12 mouse cellular contexts compared by ENCODE assay signal in genomic region chr5:3633951-3634350, GRCm38 (mm10). TPM values are rescaled to one million over a fixed set of nuclear protein-coding genes. Genes with fewer than 3 reads are reported as not detected.
DNase-seq lines count a peak whose midpoint lies in the region; ATAC-seq and TF ChIP-seq lines count a peak whose summit lies in the region.
"Had no signal": no experiment of that assay in that cellular context is flagged by ENCODE, and none has a peak within 500 bp of the region (broad histone marks: within the 10 kb centered on the region; RNA-seq: fewer than 3 reads in every experiment).

No protein-coding gene starts in this region.

- no peak for ATAC-seq in intestine, postnatal 0 days
- no peak for ATAC-seq in intestine, embryonic 16.5 days

- H3K9ac ChIP-seq in intestine, postnatal 0 days (ENCODE audit: low read depth, low read length), result no peak overlapping the region
- no peak overlapping the region for H3K9ac ChIP-seq in intestine, embryonic 16.5 days (ENCODE audit: low read depth, low read length)

- TF ChIP-seq POLR2A in spleen, adult 2 months (IDR thresholded peaks at IDR 0.05; ENCODE audit: low read depth, low read length), result no peak
- TF ChIP-seq POLR2A in small intestine, adult 2 months (IDR thresholded peaks at IDR 0.05; ENCODE audit: low read depth, low read length), result no peak

- no peak for DNase-seq in spleen, adult 2 months (ENCODE audit: low read depth in 1 of 2, low spot score in 2 of 2)
- no peak for DNase-seq in spleen, adult 12 weeks (ENCODE audit: low spot score)
- peak; percentile 7 for DNase-seq in T-cell, adult 2 months (ENCODE audit: low spot score)
- DNase-seq in left cerebral cortex, postnatal 10 days (ENCODE audit: extremely low spot score in 1 of 2, low spot score in 2 of 2), result no peak
- DNase-seq: cerebellum, adult 2 months had no signal

- WGBS in intestine, postnatal 0 days, result 76% methylated on average over 4 of the region's 4 CpGs
- 75% methylated on average over 4 of the region's 4 CpGs for WGBS in intestine, embryonic 16.5 days
- WGBS in spleen, adult 2 months, result 77% methylated on average over 4 of the region's 4 CpGs
- 73% methylated on average over 4 of the region's 4 CpGs for WGBS in small intestine, adult 2 months

- H3K36me3 ChIP-seq in intestine, postnatal 0 days (ENCODE audit: control insufficient read depth, insufficient read depth), result peaks cover 20% of the 10 kb centered on the region
- no peaks in the 10 kb centered on the region for H3K36me3 ChIP-seq in intestine, embryonic 16.5 days (ENCODE audit: control insufficient read depth, insufficient read depth, low read length)
- peaks cover 2% of the 10 kb centered on the region for H3K36me3 ChIP-seq in spleen, adult 2 months (ENCODE audit: control insufficient read depth, insufficient read depth, low read length)
- H3K36me3 ChIP-seq in small intestine, adult 2 months (ENCODE audit: control insufficient read depth, insufficient read depth, low read length), result peaks cover 21% of the 10 kb centered on the region

- no peak overlapping the region for H3K4me3 ChIP-seq in intestine, postnatal 0 days (ENCODE audit: low read depth, low read length)
- H3K4me3 ChIP-seq in intestine, embryonic 16.5 days (ENCODE audit: low read length), result no peak overlapping the region
- H3K4me3 ChIP-seq in spleen, adult 2 months (ENCODE audit: extremely low read depth, insufficient read depth, insufficient read length), result no peak overlapping the region
- H3K4me3 ChIP-seq in small intestine, adult 2 months (ENCODE audit: low read depth, low read length), result no peak overlapping the region
- H3K4me3 ChIP-seq: megakaryocyte, embryonic 14.5 days had no signal

- TF ChIP-seq CTCF in intestine, postnatal 0 days (IDR thresholded peaks at IDR 0.05; ENCODE audit: low read depth), result peak; percentile 54
- peak; percentile 29; the same call in 1 of the 2 replicates for TF ChIP-seq CTCF in spleen, adult 2 months (IDR thresholded peaks at IDR 0.05; ENCODE audit: extremely low read depth, insufficient read depth, insufficient read length, insufficient replicate concordance)
- peak; percentile 69; the same call in 1 of the 2 replicates for TF ChIP-seq CTCF in small intestine, adult 2 months (IDR thresholded peaks at IDR 0.05; ENCODE audit: extremely low read depth, insufficient read length, insufficient replicate concordance, low read depth, low read length)

- no peak overlapping the region for H3K4me2 ChIP-seq in intestine, postnatal 0 days (replicated peaks; ENCODE audit: low read depth)
- H3K4me2 ChIP-seq in intestine, embryonic 16.5 days (ENCODE audit: low read depth, low read length), result no peak overlapping the region

- H3K27me3 ChIP-seq in intestine, postnatal 0 days (replicated peaks; ENCODE audit: control insufficient read depth, insufficient read depth, low read length), result no peaks in the 10 kb centered on the region
- no peaks in the 10 kb centered on the region for H3K27me3 ChIP-seq in intestine, embryonic 16.5 days (replicated peaks; ENCODE audit: control insufficient read depth, insufficient read depth, low read length)
- H3K27me3 ChIP-seq in spleen, adult 2 months (ENCODE audit: control insufficient read depth, insufficient read depth, low read length), result no peaks in the 10 kb centered on the region
- H3K27me3 ChIP-seq in small intestine, adult 2 months (ENCODE audit: control insufficient read depth, insufficient read depth, low read length), result no peaks in the 10 kb centered on the region
- H3K27me3 ChIP-seq: megakaryocyte, embryonic 14.5 days had no signal

- no peak overlapping the region for H3K27ac ChIP-seq in intestine, postnatal 0 days (ENCODE audit: low read depth, low read length)
- no peak overlapping the region for H3K27ac ChIP-seq in intestine, embryonic 16.5 days (ENCODE audit: low read length)
- no peak overlapping the region for H3K27ac ChIP-seq in spleen, adult 2 months (ENCODE audit: insufficient read depth, low read length)
- no peak overlapping the region for H3K27ac ChIP-seq in small intestine, adult 2 months (ENCODE audit: insufficient read depth, low read depth, low read length)

- no peaks in the 10 kb centered on the region for H3K4me1 ChIP-seq in intestine, postnatal 0 days (replicated peaks; ENCODE audit: control insufficient read depth, insufficient read depth, low read length)
- no peaks in the 10 kb centered on the region for H3K4me1 ChIP-seq in intestine, embryonic 16.5 days (ENCODE audit: control insufficient read depth, insufficient read depth, low read length)
- H3K4me1 ChIP-seq in spleen, adult 2 months (ENCODE audit: control insufficient read depth, insufficient read depth, insufficient read length), result no peaks in the 10 kb centered on the region
- H3K4me1 ChIP-seq in small intestine, adult 2 months (ENCODE audit: control insufficient read depth, insufficient read depth, insufficient read length, low read length), result no peaks in the 10 kb centered on the region

- intact Hi-C loops in left cerebral cortex, postnatal 10 days (cut with DNase I), result no loop called here

- no peaks in the 10 kb centered on the region for H3K9me3 ChIP-seq in intestine, postnatal 0 days (ENCODE audit: control insufficient read depth)
- H3K9me3 ChIP-seq in intestine, embryonic 16.5 days (ENCODE audit: control insufficient read depth, low read length), result no peaks in the 10 kb centered on the region
- H3K9me3 ChIP-seq: megakaryocyte, embryonic 14.5 days had no signal

RNA-seq across cellular contexts. Expression of gene Tmbim7, which starts 17.0 kb away (rescaled TPM):
- polyA plus RNA-seq in intestine, postnatal 0 days (2015; fragmentation: Nextera tagmentation; extraction: Ambion mirVana), result not detected in 2 replicates
- polyA plus RNA-seq in intestine, embryonic 16.5 days (2015; fragmentation: Nextera tagmentation; extraction: Ambion mirVana), result not detected in 2 replicates
- not detected in 2 replicates for polyA plus RNA-seq in spleen, adult 2 months (2012; rRNA removed)
- not detected in 2 replicates for polyA plus RNA-seq in small intestine, adult 2 months (2012; rRNA removed)
- not detected for total RNA-seq in left cerebral cortex, postnatal 10 days (2021)
- total RNA-seq: left cerebral cortex, postnatal 36 days had no signal
- polyA plus RNA-seq: cerebellum, adult 2 months; intestine, embryonic 14.5 days; neural tube, embryonic 14.5 days had no signal

RNA-seq across cellular contexts. Expression of gene Gatad1, which starts 23.0 kb away (rescaled TPM):
- 41.2 and 41.8 TPM in 2 replicates for polyA plus RNA-seq in intestine, postnatal 0 days (2015; fragmentation: Nextera tagmentation; extraction: Ambion mirVana)
- polyA plus RNA-seq in intestine, embryonic 16.5 days (2015; fragmentation: Nextera tagmentation; extraction: Ambion mirVana), result 50.9 and 52.4 TPM in 2 replicates
- polyA plus RNA-seq in spleen, adult 2 months (2012; rRNA removed), result 15.8 and 21.6 TPM in 2 replicates
- 13.3 and 24.3 TPM in 2 replicates for polyA plus RNA-seq in small intestine, adult 2 months (2012; rRNA removed)
- 100 to 1,000 TPM; 128 to 129 TPM for total RNA-seq in left cerebral cortex, postnatal 10 days (2021)

RNA-seq across cellular contexts. Expression of gene Rbm48, which starts 37.6 kb away (rescaled TPM):
- polyA plus RNA-seq in intestine, postnatal 0 days (2015; fragmentation: Nextera tagmentation; extraction: Ambion mirVana), result 5.8 and 6.5 TPM in 2 replicates
- 8.9 and 10.3 TPM in 2 replicates for polyA plus RNA-seq in intestine, embryonic 16.5 days (2015; fragmentation: Nextera tagmentation; extraction: Ambion mirVana)
- polyA plus RNA-seq in spleen, adult 2 months (2012; rRNA removed), result 3.3 and 3.4 TPM in 2 replicates
- 1.3 and 2.3 TPM in 2 replicates for polyA plus RNA-seq in small intestine, adult 2 months (2012; rRNA removed)
- total RNA-seq in left cerebral cortex, postnatal 10 days (2021), result 10 to 100 TPM; 11.5 to 12.3 TPM

RNA-seq across cellular contexts. Expression of gene Pex1, which starts 38.1 kb away (rescaled TPM):
- 12.3 and 12.4 TPM in 2 replicates for polyA plus RNA-seq in intestine, postnatal 0 days (2015; fragmentation: Nextera tagmentation; extraction: Ambion mirVana)
- polyA plus RNA-seq in intestine, embryonic 16.5 days (2015; fragmentation: Nextera tagmentation; extraction: Ambion mirVana), result 17.0 and 18.9 TPM in 2 replicates
- polyA plus RNA-seq in spleen, adult 2 months (2012; rRNA removed), result 3.5 and 3.8 TPM in 2 replicates
- 1.9 and 3.7 TPM in 2 replicates for polyA plus RNA-seq in small intestine, adult 2 months (2012; rRNA removed)
- total RNA-seq in left cerebral cortex, postnatal 10 days (2021), result 10 to 100 TPM; 27.4 to 27.8 TPM
